In the genomic region with DNA sequence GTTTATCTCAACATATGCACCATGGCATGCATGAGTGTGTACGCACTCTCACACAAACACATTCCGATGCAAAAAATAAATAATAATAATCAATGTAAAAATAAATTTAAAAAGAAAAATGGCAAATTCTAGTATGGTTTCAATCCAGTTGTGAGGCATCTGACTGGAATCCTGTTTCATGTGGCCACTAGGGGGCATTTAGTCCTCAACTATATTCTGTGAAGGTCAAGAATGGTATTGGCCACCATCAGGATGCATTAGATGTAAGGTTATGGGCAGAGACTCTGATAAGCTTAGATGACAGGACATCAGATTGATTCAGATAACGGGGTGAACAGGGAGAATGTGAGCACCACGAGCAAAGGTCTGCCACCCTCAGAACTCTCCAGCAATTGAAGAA, we compare ENCODE assay signal across 9 mouse cellular contexts. TPM values are rescaled to one million over a fixed set of nuclear protein-coding genes. Genes with fewer than 3 reads are reported as not detected.
DNase-seq lines count a peak whose midpoint lies in the region; ATAC-seq and TF ChIP-seq lines count a peak whose summit lies in the region.
"Had no signal": no experiment of that assay in that cellular context is flagged by ENCODE, and none has a peak within 500 bp of the region (broad histone marks: within the 10 kb centered on the region; RNA-seq: fewer than 3 reads in every experiment).

No protein-coding gene starts in this region.

- no peak overlapping the region for H3K27ac ChIP-seq in hindbrain, postnatal 0 days
- H3K27ac ChIP-seq: lung, embryonic 15.5 days had no signal

- intact Hi-C loops in left cerebral cortex, postnatal 36 days (cut with DNase I) = loop anchor here (5.0 kb wide), 1 partner anchor 398 kb away; no protein-coding TSS in a partner anchor

- H3K9ac ChIP-seq in hindbrain, postnatal 0 days (replicated peaks; ENCODE audit: low read length) = no peak overlapping the region
- H3K9ac ChIP-seq: lung, embryonic 15.5 days had no signal

- H3K9me3 ChIP-seq in hindbrain, postnatal 0 days (ENCODE audit: low read length) = no peaks in the 10 kb centered on the region
- H3K9me3 ChIP-seq: lung, embryonic 15.5 days had no signal

- WGBS in hindbrain, postnatal 0 days = 57% methylated on average over 4 of the region's 4 CpGs

- peak; percentile 78 for TF ChIP-seq CTCF in hindbrain, postnatal 0 days (IDR thresholded peaks at IDR 0.05; ENCODE audit: low read depth)

- ATAC-seq in hindbrain, postnatal 0 days = 0 out of 2 replicates have a peak, but pooled peaks have one; percentile 53

- no peaks in the 10 kb centered on the region for H3K4me1 ChIP-seq in hindbrain, postnatal 0 days (ENCODE audit: insufficient read depth, low read length)
- H3K4me1 ChIP-seq: lung, embryonic 15.5 days had no signal

- peak; percentile 44 for DNase-seq in left cerebral cortex, adult 11 months (ENCODE audit: low spot score)
- no peak for DNase-seq in left cerebral cortex, postnatal 36 days (ENCODE audit: low spot score in 2 of 2)
- DNase-seq in ZHBTc4 (ENCODE audit: low read depth, low spot score) = peak; percentile 43
- DNase-seq in cerebellum, postnatal 25 days = peak; percentile 7 to 54
- peak; percentile 77 for DNase-seq in hindbrain, postnatal 0 days (ENCODE audit: low spot score)
- DNase-seq in lung, postnatal 10 days = peak; percentile 52
- DNase-seq in thymus, adult 18-20 months = no peak

- H3K4me3 ChIP-seq in hindbrain, postnatal 0 days (ENCODE audit: low read length) = no peak overlapping the region
- H3K4me3 ChIP-seq: erythroblast, embryonic 14.5 days; lung, embryonic 15.5 days had no signal

- no peaks in the 10 kb centered on the region for H3K36me3 ChIP-seq in hindbrain, postnatal 0 days (ENCODE audit: insufficient read depth, low read length)
- H3K36me3 ChIP-seq: lung, embryonic 15.5 days had no signal

- H3K4me2 ChIP-seq in hindbrain, postnatal 0 days (ENCODE audit: low read depth, low read length) = no peak overlapping the region
- H3K4me2 ChIP-seq: lung, embryonic 15.5 days had no signal

- no peaks in the 10 kb centered on the region for H3K27me3 ChIP-seq in hindbrain, postnatal 0 days (ENCODE audit: insufficient read depth, low read length)
- H3K27me3 ChIP-seq: lung, embryonic 15.5 days had no signal

RNA-seq across cellular contexts. Expression of a gene that starts 21.6 kb away (rescaled TPM):
- 1 to 10 TPM; 3.7 to 4.9 TPM for total RNA-seq in left cerebral cortex, postnatal 36 days (2021)
- 0.43 and 1.2 TPM in 2 replicates for total RNA-seq in hindbrain, postnatal 0 days (2014; rRNA removed)
- 0.68 and 0.84 TPM in 2 replicates for polyA plus RNA-seq in hindbrain, postnatal 0 days (2015; fragmentation: Nextera tagmentation; extraction: Ambion mirVana)
- polyA plus RNA-seq: erythroblast, embryonic 14.5 days; lung, embryonic 15.5 days had no signal

Comparison
In these comparisons a context has a peak if more than half of its experiments do, and no peak if none do; other contexts are left out.
1. DNase-seq: peak in left cerebral cortex, adult 11 months (single experiment), ZHBTc4 (single experiment), cerebellum, postnatal 25 days (2 of 2), hindbrain, postnatal 0 days (single experiment) and lung, postnatal 10 days (single experiment); none in left cerebral cortex, postnatal 36 days (0 of 2) and thymus, adult 18-20 months (0 of 2).